Mouse (Mus musculus) adrenal gland, adult 2 months (tissue): ENCODE results near the gene Spata18. TPM values are rescaled to one million over a fixed set of nuclear protein-coding genes. Genes with fewer than 3 reads are reported as not detected.

Experiments used
- DNase-seq: peaks from one replicate; pipeline ENCODE4 v3.0.0; 2021
- polyA plus RNA-seq: library from polyadenylated mRNA; depleted of rRNA; stranded (reverse); fragments of >200 nt; gene quantifications from 2 replicates; pipeline ENCODE4 v1.2.3, GENCODE M21; 2012
- total RNA-seq, 2 experiments: library from RNA; stranded (reverse); gene quantifications; 2 replicates each; pipeline ENCODE4 v1.2.3; 2021

Spata18 gene
- total and polyA plus RNA-seq, 3 experiments, result not detected

- DNase-seq, result no peak
These were observed 15.5 kb downstream of the Spata18 start for GRCm38 (mm10) chr5:73666695-73667094.

DNA sequence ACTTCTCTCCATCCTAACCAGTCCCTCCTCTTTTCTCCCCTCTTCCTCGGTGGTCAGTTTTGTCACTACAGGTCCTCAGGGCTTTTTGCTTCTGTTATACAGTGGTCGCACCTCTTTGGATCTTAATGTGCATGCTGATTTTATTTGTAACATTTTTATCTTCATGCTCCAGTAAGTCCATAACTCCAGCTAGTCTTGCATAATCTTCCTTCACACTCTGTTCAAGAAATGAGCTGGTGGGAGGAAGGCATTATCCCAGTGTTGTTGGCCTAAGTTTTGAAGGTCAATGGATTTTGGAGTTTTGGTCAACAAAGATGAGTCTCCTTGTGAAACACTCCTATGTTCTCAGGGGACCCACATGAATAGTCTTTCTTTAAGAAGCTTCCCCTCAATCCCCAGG is 16.7 kb downstream of the Spata18 start:
- no peak for DNase-seq

- no peak for DNase-seq
These were observed 18.2 kb downstream of the Spata18 start for GRCm38 (mm10) chr5:73669386-73669785.

DNA sequence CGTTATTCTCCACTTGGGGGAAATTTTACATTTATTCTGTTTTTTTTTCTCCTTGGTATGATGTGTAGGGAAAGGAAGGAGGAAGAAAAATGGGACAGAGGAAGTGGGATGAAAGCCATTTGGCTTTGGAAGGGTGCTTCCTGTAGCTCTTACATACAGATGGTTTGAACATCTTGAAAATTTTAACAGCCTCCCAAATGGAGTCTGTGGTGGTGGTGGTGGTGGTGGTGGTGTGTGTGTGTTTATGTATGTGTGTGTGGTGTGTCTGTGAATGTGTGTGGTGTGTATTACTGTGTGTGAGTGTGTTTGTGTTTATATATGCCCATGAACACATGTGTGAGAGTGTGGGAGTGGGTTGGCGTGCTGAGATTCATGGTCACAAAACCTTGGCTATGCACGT is 24.4 kb downstream of the Spata18 start:
- no peak for DNase-seq

DNA sequence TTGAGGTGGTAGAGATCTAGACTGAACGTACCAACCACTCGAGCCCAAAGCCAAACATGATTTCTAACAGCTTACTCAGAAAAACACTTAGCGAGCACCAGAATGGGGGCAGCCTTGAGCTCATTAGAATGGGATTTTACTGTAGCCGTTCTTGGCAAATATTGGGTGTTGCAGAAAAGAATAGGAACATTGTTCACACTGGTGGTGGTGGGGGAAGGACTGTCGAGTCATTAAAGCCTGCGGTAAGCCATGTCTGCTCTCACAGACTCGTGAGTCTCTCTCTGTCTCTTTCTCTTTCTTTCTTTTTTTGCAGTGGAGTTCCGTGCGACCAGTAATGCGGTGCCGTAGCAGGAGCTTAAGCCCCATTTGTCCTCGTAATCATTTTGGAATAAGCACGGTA is 25.4 kb downstream of the Spata18 start:
- no peak for DNase-seq

- DNase-seq, result no peak
These were observed 32.0 kb downstream of the Spata18 start for GRCm38 (mm10) chr5:73683221-73683620.

DNA sequence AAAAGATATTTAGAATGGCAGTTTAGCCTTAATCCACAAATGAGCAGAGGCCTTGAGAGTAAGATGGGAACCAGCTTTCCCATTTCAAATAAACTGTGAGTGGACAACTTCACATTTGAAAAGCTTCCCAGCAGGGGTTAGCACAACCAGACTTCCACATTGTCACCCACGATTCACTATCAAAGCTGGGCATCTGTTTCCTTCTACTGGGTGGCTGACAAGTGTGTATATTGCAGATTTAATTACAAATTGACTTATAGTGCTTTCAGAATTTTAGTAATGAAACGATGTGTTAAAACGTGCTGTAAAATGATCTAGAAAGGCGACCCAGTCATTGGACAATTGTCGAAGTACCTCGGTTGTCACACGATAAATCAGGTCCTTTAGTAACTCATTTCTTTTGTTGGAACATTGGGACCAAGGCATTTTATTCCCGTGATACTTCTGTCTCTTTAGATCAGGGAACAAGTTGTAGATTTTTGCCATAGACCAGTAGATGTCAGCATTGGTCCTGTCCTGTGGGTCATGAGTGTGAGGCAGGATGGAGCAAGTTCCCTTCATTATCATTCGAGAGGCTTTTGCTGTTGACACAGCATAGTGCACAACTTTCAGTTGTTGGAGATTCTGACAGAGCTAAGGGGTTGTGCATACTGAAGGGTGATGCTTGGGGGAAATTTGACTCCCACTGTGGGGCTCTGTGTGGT is 32.7 kb downstream of the Spata18 start:
- DNase-seq, result no peak

DNA sequence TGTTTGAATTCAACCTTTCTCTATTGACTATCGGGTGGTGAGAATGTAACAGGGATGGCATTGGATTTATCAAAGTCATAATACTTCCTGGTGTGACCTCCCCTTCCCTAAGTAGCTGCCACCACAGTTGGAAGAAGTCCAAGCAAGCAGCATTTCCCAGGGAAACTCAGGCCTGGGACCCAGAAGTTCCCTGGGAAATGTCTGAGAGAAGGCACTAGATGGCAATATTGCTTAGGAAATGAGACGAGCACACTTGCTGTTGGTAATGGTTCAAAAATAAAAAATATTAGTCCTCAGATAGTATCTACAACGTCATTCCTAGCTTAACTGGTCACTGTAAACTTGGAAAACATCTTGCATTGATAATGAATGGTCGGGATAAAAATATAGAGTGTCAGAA is 35.0 kb downstream of the Spata18 start:
- DNase-seq, result peak; percentile 35

DNA sequence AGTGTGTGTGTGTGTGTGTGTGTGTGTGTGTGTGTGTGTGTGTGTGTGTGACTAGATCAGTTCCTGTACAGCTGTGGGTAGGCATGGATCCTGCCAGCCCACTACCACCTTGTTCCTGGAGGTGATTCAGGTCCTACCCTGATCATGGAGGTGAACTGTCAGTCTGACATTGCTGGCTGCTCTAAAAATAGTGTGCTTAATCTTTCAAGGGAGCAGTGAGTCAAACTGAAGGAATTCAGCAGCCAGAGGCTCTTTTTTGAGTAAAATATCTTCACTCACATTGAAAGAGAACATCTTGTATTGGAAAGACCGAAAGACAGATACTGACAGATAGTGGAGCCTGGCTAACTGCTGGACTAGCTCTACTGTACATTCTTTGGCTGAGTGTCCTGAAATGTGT is 37.4 kb downstream of the Spata18 start:
- DNase-seq, result peak; percentile 45

GRCm38 (mm10) chr5:73690146-73690545 is 39.0 kb downstream of the Spata18 start:
- DNase-seq, result no peak

- DNase-seq, result peak; percentile 12
These were observed 40.7 kb downstream of the Spata18 start for GRCm38 (mm10) chr5:73691723-73692520.

DNA sequence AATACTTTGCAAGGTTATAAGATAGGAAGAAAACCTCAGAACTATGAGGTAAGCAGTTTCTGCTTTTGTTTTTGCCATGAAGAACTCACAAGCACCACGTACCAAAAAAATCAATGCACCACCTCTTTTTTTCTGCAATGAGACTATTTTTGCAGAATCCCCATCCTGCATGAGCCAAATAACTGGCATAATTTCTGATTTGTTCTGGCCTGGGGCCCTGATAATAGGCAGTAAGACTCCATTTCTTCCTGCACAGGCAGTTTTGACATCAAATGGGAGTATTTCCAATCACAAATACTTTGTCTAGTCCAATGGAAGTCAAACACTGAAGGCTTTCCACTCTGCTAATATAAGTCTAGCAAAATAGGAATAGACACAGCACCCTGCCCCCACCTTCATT is 42.6 kb downstream of the Spata18 start:
- DNase-seq, result no peak

GRCm38 (mm10) chr5:73694254-73695015 is 43.3 kb downstream of the Spata18 start:
- DNase-seq, result no peak

- DNase-seq, result no peak
These were observed 46.5 kb downstream of the Spata18 start for GRCm38 (mm10) chr5:73697700-73698099.

- no peak for DNase-seq
These were observed 50.1 kb downstream of the Spata18 start for GRCm38 (mm10) chr5:73701063-73701890.

GRCm38 (mm10) chr5:73701946-73702710 is 50.9 kb downstream of the Spata18 start:
- no peak for DNase-seq

GRCm38 (mm10) chr5:73703096-73703495 is 51.9 kb downstream of the Spata18 start:
- no peak for DNase-seq

GRCm38 (mm10) chr5:73704263-73704662 is 53.1 kb downstream of the Spata18 start:
- DNase-seq, result no peak

GRCm38 (mm10) chr5:73704757-73705156 is 53.6 kb downstream of the Spata18 start:
- DNase-seq, result no peak

- no peak for DNase-seq
These were observed 54.1 kb downstream of the Spata18 start for GRCm38 (mm10) chr5:73705290-73705689.

DNA sequence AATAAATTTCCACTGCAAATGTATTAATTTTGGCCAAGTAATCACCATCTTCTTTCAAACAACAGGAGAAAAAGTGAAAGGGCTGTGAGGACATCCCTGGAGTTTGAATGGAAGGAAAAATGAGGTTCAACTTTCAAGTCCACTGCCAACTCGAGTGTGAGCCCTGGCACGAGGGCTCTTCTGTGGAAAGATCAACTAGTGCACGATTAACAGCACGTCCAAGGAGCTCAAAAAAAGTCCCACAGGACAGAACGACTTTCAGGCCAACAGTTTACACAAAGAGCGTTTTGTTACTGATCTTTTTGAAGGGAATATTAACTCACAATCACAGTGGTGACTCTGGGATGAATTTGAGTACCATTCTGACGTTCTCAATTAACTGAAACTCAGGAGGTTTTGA is 61.7 kb downstream of the Spata18 start:
- DNase-seq, result no peak
